Mouse (Mus musculus) kidney, postnatal 25 days (tissue): Measurements from ENCODE around the gene Rab44.
"Not testable (repeated sequence)": the region's sequence is repeated elsewhere in the genome, so short reads cannot be mapped to it uniquely, and the experiment has no call there.

ENCODE experiments used
- DNase-seq, 2 experiments: peaks; one replicate each; pipeline ENCODE4 v3.0.0; 2021; ENCODE audit warnings: mixed read lengths in 2 of 2

Rab44 gene

DNA sequence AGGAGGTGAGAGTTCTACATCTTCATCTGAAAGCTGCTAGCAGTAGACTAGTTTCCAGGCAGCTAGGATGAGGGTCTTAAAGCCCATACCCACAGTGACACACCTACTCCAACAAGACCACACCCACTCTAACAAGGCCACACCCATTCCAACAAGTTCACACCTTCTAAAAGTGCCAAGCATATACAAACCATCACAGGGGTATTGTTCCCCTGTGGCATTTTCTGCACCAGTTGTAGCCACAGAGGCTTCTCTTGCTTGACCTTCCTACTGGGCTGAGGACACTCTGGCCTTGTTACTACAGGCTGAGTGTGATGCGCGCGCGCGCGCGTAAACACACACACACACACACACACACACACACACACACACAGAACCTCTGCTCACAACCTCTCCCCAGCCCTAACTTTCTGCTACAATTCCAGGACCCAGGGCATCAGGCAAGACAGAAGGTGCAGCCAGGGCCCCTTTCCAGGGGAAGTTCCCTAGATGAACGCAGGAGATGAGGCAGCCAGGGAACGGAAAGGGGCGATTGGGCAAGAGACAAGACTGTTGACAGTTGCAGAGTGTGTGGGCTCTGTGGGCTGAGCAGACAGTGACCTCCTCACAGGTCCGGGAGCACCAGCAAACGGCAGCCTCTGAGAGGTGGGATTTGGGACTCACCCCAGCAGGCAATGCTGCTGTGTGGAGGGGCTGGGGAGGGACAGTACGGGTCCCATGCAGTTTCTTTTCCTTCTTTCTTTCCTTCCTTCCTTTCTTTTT, at the start of gene Rab44:
Rab44 (plus strand) TSS at position 555 of the 762 bp plus-strand sequence.
- DNase-seq: peak; percentile 1 to 25

DNA sequence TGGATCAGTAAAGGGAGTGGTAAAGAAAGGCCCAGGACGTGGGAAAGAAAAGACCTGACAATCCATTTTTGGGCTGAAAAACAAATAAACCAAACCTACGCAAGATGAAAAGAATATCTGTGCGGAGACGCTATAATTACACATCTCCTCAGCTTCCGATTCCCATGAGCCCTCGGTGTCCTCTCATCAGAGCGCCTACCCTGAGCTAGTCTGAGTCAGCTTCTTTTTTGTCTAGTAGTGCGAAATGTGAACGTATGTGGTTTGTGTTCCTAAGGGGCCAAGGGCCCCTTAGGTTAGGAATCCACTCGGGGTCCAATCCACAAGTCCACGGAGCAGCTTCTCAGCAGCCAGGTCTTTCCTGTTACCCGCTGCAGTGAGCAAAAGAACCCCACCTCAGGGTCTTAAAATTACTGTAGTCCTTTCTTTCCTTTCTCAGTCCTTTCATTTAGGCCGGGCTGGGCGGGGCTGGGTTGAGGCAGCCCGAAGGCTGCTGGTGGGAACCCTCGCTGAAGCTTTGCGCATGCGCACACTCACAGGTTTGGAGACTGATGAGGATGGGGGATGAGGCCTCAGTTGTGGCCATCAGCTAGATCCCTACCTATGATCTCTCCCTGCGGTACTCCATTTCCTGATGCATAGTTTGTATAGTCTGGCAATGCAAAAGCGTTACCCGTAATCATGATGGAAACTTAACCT, 48.6 kb upstream of the Rab44 start:
- DNase-seq: no peak

DNA sequence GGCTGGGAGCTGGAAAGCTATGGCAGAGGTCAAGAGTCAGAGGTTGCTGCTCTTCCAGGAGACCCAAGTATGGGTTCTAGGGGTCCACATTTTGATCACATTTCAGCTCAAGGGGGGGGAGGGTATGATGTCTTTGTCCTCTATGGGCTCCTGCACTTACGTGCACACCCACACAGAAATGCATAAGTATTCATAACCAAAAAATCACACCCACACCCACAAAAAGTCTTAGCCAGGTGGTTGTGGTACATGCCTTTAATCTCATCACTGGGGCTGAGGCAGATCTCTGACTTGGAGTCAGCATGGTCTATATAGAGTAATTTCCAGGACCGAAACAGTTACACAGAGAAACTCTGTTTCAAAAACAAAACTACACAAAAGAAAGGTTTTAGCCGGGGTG, 48.0 kb upstream of the Rab44 start:
- no peak for DNase-seq

DNA sequence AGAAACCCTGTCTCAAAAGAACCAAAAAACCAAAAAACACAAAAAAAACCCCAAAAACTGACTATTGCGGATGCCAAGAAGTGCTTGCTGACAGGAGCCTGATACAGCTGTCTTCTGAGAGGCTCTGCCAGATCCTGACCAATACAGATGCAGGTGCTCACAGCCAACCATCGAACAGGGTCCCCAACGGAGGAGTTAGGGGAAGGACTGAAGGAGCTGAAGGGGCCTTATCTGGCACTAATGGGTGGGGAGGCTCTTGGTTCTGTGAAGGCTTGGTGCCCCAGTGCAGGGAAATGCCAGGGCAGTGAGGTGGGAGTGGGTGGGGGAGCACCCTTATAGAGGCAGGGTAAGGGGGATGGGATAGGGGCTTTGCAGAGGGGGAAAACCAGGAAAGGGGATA, 46.5 kb upstream of the Rab44 start:
- DNase-seq: not testable (repeated sequence)

DNA sequence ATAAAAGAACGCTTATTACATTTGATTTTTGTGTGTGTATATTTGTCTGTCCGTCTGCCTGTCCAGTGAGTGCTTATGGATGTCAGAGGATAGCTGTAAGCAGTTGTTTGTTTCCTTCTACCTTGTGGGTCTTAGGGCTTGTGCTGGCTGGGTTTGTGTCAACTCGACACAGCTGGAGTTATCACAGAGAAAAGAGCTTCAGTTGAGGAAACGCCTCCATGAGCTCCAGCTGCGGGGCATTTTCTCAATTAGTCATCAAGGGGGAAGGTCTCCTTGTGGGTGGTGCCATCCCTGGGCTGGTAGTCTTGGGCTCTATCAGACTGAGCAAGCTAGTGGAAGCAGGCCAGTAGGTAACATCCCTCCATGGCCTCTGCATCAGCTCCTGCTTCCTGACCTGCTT, 46.1 kb upstream of the Rab44 start:
- no peak for DNase-seq

DNA sequence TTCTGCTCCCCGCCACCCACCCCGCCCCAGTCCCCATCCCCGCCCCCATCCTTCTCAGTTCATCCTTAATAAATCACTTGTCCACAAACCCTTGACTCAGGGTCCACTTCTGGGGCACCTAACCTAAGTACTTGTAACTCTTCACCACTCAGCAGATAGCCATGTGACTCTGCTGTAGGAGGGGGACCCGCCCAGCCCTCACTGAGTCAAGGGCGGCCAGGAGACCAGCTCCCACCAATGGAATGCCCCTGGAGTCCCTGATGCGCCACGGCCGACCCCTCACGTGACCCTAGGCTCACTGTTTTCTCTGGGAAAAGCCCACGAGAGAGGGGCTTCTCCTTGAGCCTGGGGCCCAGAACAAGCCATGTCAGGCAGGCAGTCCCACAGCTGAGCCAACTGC, 44.9 kb upstream of the Rab44 start:
- DNase-seq: peak in 1 of 2 experiments; percentile 77

DNA sequence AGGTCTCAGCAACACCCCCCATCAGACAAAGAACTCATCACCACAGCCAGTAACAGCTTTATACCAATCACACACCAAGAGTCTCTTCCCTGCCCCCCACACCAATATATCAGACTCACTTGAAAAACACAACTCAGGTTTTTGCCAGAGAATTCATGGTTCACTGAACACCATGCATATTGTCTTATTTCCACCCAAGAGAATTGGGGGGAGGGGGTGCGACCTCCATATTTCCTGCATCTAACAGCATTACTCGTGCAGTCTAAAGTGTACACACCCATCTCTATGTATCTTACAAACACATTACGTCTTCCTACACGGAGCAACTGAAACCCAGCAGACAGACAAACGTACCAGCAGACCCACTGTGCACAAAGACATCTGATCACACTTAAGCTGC, 42.1 kb upstream of the Rab44 start:
- DNase-seq: no peak

DNA sequence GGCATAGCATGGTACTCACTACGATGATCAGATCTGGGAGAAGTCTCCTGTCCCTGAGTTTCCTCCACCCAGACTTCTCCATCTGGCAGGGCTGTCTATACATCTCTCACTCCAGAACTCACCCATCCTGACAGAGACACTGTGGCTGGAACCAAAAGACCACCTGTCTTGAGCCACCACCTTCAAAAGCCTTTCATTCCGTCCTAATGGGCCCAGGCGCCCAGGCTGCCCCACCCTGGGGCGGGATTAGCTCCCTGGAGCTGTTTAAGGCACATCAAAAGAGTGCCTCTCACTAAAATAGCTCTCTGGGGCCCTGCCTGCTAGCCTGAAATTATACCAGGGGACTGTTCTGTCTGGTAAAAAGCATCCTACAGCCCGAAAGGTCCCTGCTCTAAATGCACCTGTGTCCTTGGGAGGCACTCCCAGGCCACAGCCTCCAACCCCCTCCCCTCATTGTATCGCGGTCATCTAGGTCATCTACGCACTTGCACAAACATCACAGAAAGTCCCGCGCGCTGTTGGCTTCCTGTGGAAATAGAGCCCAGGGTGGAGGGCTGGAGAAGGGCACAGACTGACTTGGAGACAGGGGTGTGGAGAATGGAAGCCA, 41.1 kb upstream of the Rab44 start:
- DNase-seq: no peak

DNA sequence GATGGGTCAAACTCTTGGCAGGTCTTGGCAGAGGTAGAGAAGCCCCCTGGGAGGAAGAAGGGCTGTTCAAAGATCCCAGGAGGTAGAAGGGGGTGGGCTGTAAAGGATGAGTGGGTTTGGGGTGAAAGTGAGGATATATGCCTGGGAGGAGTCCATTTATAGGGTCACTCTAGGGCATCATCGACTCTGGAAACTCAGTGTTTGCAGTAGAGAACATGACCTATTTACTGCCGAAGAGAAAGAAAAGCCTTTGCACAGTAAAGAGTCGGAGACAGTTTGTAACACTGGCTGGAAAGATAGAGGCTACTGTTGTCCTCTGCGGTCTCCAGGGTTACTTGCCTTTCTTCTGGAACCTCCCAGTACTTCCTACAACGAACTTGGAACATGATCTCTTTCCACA, 40.6 kb upstream of the Rab44 start:
- DNase-seq: no peak

DNA sequence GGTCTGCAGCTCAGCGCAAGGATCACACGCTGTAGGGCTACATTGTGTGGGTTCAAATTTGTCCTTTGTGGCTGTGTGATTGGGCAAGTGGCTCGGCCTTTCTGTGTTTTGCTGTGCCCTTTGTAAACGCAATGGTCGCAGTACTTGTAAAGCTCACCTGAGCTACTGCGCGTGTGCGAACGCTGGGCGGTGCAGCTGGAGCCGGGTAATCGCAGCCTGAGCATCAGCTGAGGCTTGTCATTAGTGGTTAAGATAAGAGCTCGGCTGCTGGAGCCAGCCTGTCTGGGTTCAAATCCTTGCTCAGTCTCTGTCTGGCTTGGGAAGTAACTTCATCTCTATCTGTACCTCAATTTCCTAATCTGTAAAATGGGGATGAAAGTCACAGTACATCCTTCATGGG, 39.9 kb upstream of the Rab44 start:
- DNase-seq: no peak

DNA sequence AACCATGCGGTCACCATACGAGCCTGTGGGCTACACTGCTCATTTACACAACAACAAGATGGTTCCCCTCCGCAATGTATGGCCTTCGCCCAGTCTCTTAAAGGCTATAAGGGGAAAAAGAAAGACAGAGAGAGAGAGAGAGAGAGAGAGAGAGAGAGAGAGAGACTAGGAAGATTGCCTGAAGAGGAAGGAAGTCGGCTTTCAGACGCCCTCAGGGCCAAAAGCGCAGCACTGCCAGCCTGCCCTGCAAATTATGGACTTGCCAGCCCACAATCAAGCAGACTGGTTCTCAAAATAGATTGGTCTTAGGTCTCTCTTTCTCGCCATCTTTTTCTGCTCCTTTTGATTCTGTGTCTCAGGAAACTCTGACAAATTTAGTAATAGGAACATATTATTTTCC, 37.7 kb upstream of the Rab44 start:
- DNase-seq: no peak

DNA sequence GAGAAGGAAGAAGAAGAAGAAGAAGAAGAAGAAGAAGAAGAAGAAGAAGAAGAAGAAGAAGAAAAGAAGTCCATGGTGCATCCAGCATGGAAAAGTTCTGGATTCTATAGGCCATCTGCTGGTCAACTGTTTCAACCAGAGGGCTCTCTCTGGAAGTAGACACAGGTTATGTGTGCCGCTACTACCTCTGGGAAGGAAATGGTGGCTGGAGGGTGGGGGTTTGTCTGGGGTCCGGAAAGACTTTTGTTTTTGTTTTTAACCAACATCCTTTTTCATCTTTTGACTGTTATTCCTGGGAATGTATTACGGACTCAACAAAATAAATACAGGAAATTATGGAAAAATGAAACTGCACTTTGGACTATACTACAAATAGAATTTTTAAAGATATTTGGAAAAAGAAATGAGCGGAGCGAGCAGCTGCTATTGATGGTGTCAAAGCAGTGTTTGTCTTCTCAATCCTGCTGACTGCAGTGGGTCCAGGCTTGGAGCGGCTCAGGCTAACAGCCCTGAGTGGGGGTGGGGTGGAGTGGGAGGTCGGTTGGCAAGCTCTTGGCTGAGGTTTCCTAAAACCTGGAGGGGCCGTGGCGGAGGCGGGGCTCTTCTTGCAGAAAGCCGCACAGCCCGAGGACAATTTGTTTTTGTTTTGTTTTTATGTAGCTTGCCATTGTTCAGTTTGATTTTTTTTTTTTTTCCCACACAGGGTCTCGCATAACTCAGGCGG, 36.0 kb upstream of the Rab44 start:
- peak; percentile 56 to 67 for DNase-seq

DNA sequence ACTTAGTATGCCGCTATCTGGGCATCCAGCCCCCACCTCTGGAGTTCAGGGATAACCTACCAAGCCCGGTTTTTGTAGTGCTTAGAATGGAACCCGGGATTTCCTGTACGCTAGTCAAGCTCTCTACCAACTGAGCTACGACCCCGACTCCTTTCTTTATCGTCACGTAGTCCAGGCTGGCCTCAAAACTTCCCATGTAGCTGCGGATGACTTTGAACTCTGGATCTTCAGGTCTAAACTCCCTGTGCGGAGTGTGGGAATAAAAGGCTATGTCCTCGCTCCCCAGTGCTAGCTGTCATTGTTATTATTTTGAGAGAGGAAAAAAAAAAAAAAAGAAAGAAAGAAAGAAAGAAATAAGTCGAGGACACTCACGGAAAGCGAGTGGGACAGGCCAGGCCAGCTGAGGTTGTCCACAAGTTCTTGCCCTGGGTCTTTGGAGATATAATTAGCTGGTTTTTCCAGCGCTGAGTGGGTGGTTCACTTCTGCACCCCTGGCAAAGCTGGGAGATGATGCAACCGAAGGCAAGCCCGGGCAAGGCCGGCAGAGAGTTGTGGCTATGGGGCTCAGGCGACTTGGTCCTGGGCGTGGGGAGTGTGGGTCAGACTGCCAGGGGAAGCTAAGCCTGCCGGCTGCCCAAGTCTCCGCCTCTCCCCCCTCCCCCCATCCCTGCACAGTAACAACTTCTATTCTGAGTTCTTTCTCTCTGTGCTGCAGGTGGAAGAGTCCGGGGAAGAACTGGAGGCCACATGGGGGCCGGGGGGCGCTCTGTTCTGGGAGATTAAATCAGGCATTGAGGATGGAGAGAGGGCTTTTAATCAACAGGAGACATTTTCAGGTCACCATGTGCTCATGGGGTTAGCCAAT, 35.2 kb upstream of the Rab44 start:
- peak; percentile 22 to 69 for DNase-seq

DNA sequence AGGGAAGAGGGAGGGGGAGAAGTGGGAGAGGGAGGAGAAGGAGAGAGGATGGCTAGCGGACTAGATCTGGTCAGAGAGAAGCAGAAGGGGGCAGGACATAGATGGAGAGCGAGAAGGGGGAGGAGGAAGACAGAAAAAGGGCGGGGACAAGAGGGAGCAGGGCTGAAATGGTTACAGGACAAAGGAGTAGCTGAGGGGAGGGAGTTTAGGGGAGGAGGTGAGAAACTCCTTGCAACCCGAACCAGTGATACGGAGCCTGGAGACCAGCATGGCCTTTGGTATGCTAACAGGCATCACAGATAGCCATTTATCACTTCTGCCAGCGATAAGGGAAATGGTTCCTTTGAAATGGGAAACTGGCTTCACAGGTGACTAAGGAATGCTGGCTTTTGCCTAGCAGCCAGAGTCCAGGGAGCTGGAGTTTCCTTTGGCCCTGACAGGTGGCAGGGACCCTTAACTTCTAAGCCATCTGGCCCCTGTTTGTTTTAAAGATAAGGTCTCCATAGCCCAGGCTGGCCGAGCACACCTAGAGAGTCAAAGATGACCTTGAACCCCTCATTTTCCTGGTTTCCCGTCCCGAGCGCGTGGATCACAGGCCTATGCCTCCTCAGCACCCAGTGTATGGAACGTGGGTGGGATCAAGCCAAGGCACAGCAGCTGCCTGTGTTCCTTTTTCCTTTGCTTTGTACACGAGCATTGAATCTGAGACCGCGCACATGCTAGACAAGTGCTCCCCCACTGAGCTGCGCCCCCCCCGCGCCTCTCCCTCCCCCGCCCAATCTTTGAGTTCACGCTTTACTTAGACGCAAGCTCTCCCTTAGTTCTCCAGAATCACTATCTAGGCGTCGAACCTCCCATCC, 33.0 kb upstream of the Rab44 start:
- DNase-seq: peak in 1 of 2 experiments; percentile 17

DNA sequence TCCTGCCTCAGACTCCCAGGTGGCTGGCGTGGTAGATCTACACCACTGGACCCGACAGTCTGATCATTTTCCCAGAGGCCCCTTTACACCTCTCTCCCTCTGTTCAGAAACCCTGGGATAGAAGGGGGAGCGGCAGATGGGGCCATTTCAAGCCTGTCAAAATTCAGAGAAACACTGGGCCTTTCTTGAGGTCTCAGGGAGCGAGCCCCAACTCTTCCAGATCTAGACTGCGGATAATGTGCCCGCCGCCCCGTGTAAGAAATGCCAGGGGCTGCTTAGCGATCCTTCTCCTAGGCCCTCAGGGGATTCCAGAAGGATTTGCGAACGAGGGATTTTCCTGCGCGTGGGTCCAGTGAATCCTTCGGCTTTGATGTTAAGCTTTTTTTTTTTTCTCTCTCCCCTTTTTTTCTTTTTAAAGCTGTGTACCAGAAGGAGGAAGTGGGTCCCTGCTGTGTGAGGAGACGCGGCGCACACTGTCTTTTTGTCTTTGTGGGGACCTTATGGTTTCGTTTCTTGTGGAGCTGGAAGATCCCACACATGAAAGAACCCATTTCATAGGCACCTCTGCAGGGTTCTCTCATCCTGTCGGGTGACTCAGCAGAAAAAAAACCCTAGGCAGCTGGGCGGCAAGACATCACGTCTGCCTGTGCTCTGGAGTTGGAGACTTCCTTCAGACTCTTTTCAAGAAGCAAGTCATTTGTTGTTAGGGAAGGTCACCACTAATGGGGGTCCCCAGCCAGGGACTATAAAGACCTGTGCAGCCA, 32.1 kb upstream of the Rab44 start:
- peak in 1 of 2 experiments; percentile 33 for DNase-seq

DNA sequence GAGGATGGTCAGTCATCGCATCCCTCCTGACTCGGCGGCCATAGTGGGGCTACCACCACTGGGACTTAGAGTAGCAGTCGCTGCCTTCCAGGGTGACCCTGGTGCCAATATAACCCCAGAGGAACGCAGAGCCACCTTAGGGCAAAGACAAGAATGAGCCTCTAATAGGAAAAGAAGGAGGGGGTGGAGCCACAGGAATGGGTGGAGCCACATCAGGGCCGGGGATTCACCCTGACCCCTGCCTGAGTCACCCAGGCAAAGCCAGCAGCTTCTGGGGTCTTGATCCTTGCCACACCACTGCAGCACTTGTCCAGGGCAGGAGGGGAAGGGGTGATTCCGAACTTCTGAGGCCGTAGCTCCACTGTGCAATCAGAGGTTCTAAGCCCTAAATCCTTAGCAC, 30.4 kb upstream of the Rab44 start:
- peak in 1 of 2 experiments; percentile 15 for DNase-seq

DNA sequence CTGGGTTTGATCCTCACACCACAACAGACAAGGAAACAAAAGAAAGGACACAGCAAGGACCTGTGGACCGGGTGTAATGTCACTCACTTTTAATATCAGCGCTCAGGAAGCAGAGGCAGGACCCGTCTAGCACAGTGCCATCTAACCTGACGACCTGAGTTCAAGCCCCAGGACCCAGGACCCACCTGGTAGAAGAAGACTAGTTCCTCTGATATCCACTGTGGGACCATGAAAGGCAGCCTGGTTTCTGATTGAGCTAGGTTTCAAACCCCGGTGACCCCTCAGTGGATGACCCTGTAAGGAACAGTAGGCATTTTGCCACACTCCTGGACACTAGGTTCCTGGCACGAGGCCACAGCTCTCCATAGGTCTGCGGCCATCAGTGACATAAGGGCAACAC, 29.3 kb upstream of the Rab44 start:
- peak in 1 of 2 experiments; percentile 18 for DNase-seq

DNA sequence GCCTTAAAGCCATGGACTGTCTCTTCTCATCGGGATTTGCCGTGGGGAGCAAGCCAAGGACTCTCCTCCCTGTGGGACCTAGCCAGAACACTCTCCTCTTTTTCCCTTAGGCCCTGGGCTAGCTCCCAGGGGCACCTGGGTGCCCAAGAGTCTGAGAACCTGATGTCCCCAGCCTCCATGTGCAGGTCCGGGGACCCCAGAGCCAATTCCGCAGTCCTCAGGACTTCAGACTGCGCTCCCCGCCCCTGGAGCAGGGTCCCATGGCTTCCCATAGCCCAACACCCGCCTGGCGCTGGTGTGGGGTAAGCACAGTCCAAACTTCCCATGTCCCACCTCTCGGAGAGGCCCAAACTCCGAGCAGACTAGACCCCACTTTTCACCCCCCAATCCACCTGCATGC, 28.7 kb upstream of the Rab44 start:
- peak in 1 of 2 experiments; percentile 23 for DNase-seq

DNA sequence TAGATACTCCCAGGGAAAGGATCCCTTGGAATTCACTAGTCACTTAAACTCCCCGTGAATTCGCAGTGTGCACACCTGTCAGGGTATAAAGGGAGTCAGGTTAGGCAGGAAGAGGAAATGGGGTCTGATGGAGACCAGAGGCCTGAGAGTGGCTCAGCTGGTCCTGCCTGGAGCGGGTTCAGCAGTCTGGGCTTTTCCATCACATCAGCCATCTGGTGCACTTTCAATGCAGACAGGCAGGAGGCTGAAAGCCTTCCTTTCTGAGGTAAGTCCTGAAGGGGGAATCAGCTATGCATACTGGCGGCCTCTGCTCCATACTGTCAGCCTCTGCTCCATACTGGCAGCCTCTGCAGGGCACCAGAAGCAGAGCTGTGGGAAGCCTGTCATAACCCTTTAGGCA, 27.0 kb upstream of the Rab44 start:
- peak in 1 of 2 experiments; percentile 15 for DNase-seq

DNA sequence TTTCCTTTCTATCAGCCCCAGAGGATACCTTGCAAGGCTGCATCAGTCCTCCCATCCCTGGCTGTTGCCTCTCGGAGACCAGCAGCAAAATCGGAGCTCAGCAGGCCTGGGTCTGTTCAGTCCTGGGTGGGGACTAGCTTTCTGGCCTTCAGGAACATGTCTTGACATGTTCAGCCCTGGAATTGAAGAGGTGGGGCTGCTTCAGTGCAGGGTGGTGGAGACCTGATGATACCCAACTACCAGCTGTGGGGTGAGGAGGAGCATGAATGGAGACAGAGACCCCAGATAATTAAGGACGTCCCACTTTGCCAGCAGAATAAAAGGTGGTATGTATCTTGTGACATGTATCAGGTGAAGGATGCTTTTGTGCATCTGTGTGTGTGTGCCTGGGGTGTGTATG, 23.2 kb upstream of the Rab44 start, which contains the start of gene Cdkn1a:
Cdkn1a (plus strand) TSS at position 201 of the 400 bp plus-strand sequence.
- peak in 1 of 2 experiments; percentile 12 for DNase-seq
